Mouse (Mus musculus) kidney, postnatal 0 days (tissue): ENCODE data around the gene Cldn20. TPM values are rescaled to one million over a fixed set of nuclear protein-coding genes. Genes with fewer than 3 reads are reported as not detected.

Experiments
- ATAC-seq: fragments of 200-750 bp; cut with Nextera tagmentation; replicated peaks from 2 replicates; pipeline ENCODE4 v1.8.0; 2017; ENCODE audit warnings: low read depth, moderate number of reproducible peaks, moderate TSS enrichment, moderate library complexity; ENCODE audit not compliant: low FRiP score
- DNase-seq: peaks from one replicate; pipeline ENCODE4 v3.0.0-alpha.2; 2016; ENCODE audit warnings: low spot score
- H3K27ac ChIP-seq: fragments of 300-500 bp; sonication (generic); 2 replicates; pipeline ENCODE4 v1.5.1; 2014; ENCODE audit warnings: mild to moderate bottlenecking
- H3K27me3 ChIP-seq: fragments of 300-500 bp; sonication (generic); 2 replicates; pipeline ENCODE4 v1.6.1; 2014; ENCODE audit warnings: low read length, mixed read lengths; ENCODE audit not compliant: insufficient read depth
- H3K36me3 ChIP-seq: fragments of 300-500 bp; sonication (generic); 2 replicates; pipeline ENCODE4 v1.6.1; 2014; ENCODE audit warnings: low read length, mixed read lengths; ENCODE audit not compliant: insufficient read depth
- H3K4me1 ChIP-seq: fragments of 300-500 bp; sonication (generic); replicated peaks from 2 replicates; pipeline ENCODE4 v1.6.1; 2014; ENCODE audit warnings: antibody characterized with exemption, low read length, mixed read lengths; ENCODE audit not compliant: insufficient read depth
- H3K4me2 ChIP-seq: fragments of 300-500 bp; sonication (generic); 2 replicates; pipeline ENCODE4 v1.6.1; 2014; ENCODE audit warnings: mild to moderate bottlenecking, low read length, moderate library complexity, mixed read lengths
- H3K4me3 ChIP-seq: fragments of 300-500 bp; sonication (generic); replicated peaks from 2 replicates; pipeline ENCODE4 v1.5.1; 2014; ENCODE audit warnings: low read depth, low read length
- H3K9ac ChIP-seq: fragments of 300-500 bp; sonication (generic); 2 replicates; pipeline ENCODE4 v1.6.1; 2014; ENCODE audit warnings: low read depth, low read length
- H3K9me3 ChIP-seq: fragments of 300-500 bp; sonication (generic); replicated peaks from 2 replicates; pipeline ENCODE4 v1.6.1; 2016; ENCODE audit warnings: low read length, inconsistent platforms, mixed read lengths
- CTCF ChIP-seq: IDR thresholded peaks from 2 replicates; pipeline ENCODE4 v1.5.1; 2016; ENCODE audit warnings: antibody characterized with exemption, low read depth, mild to moderate bottlenecking, moderate library complexity
- WGBS: fragments of 180-500 bp; shearing (Covaris S2); extraction: QIAGEN DNeasy Blood & Tissue Kit; methylation state at CpG from one replicate; pipeline ENCODE4 v1.1.7; 2014; 5-methylcytosine and 5-hydroxymethylcytosine counted together
- polyA plus RNA-seq: library from polyadenylated mRNA; unstranded; fragments of >200 nt; fragmentation: Nextera tagmentation; extraction: Ambion mirVana; gene quantifications from 2 replicates; pipeline ENCODE4 v1.2.1, GENCODE M21; 2015

Gene Cldn20
- polyA plus RNA-seq, 1 experiment from 2014 or later: 0.25 TPM

GRCm38 (mm10) chr17:3500076-3500475 lies 32.3 kb upstream of the Cldn20 start:
- DNase-seq: no peak
- H3K36me3 ChIP-seq: no peaks in the 10 kb centered on the region
- no peak for ATAC-seq
- no peak overlapping the region for H3K4me2 ChIP-seq
- H3K27me3 ChIP-seq: no peaks in the 10 kb centered on the region
- WGBS: 94% methylated on average over 6 of the region's 6 CpGs
- H3K9me3 ChIP-seq: no peaks in the 10 kb centered on the region
- no peak overlapping the region for H3K4me3 ChIP-seq
- H3K9ac ChIP-seq: no peak overlapping the region
- H3K27ac ChIP-seq: no peak overlapping the region
- H3K4me1 ChIP-seq: no peaks in the 10 kb centered on the region
- TF ChIP-seq CTCF: no peak

GRCm38 (mm10) chr17:3500936-3501335 lies 31.4 kb upstream of the Cldn20 start:
- no peaks in the 10 kb centered on the region for H3K4me1 ChIP-seq
- WGBS: 80% methylated on average over 4 of the region's 4 CpGs
- no peak overlapping the region for H3K4me3 ChIP-seq
- H3K27ac ChIP-seq: no peak overlapping the region
- H3K27me3 ChIP-seq: no peaks in the 10 kb centered on the region
- DNase-seq (no peak), ATAC-seq (no peak)
- H3K9ac ChIP-seq: no peak overlapping the region
- no peak overlapping the region for H3K4me2 ChIP-seq
- no peaks in the 10 kb centered on the region for H3K9me3 ChIP-seq
- peak; percentile 51 for TF ChIP-seq CTCF
- no peaks in the 10 kb centered on the region for H3K36me3 ChIP-seq

- no peak overlapping the region for H3K9ac ChIP-seq
- H3K4me3 ChIP-seq: no peak overlapping the region
- H3K4me1 ChIP-seq: no peaks in the 10 kb centered on the region
- H3K4me2 ChIP-seq: no peak overlapping the region
- no peaks in the 10 kb centered on the region for H3K9me3 ChIP-seq
- 92% methylated on average over 1 of the region's 1 CpGs for WGBS
- DNase-seq (no peak), ATAC-seq (no peak)
- no peaks in the 10 kb centered on the region for H3K27me3 ChIP-seq
- no peaks in the 10 kb centered on the region for H3K36me3 ChIP-seq
- TF ChIP-seq CTCF: no peak
- no peak overlapping the region for H3K27ac ChIP-seq
These were observed 26.6 kb upstream of the Cldn20 start for GRCm38 (mm10) chr17:3505711-3506110.

- H3K36me3 ChIP-seq: no peaks in the 10 kb centered on the region
- TF ChIP-seq CTCF: no peak
- H3K27me3 ChIP-seq: no peaks in the 10 kb centered on the region
- DNase-seq (no peak), ATAC-seq (no peak)
- H3K4me1 ChIP-seq: no peaks in the 10 kb centered on the region
- H3K4me3 ChIP-seq: no peak overlapping the region
- no peaks in the 10 kb centered on the region for H3K9me3 ChIP-seq
- 83% methylated on average over 8 of the region's 8 CpGs for WGBS
- H3K9ac ChIP-seq: no peak overlapping the region
- H3K4me2 ChIP-seq: no peak overlapping the region
- no peak overlapping the region for H3K27ac ChIP-seq
These were observed 25.8 kb upstream of the Cldn20 start for GRCm38 (mm10) chr17:3506508-3506907.

GRCm38 (mm10) chr17:3509841-3510240 lies 22.5 kb upstream of the Cldn20 start:
- 22% methylated on average over 1 of the region's 1 CpGs for WGBS
- peak; percentile 92 for TF ChIP-seq CTCF
- H3K4me3 ChIP-seq: no peak overlapping the region
- no peak overlapping the region for H3K9ac ChIP-seq
- no peaks in the 10 kb centered on the region for H3K4me1 ChIP-seq
- ATAC-seq (peak; percentile 63; the same call in 1 of the 2 replicates), DNase-seq (peak; percentile 77)
- H3K4me2 ChIP-seq: no peak overlapping the region
- no peak overlapping the region for H3K27ac ChIP-seq
- H3K36me3 ChIP-seq: no peaks in the 10 kb centered on the region
- H3K9me3 ChIP-seq: no peaks in the 10 kb centered on the region
- H3K27me3 ChIP-seq: no peaks in the 10 kb centered on the region

GRCm38 (mm10) chr17:3514316-3514715 lies 18.0 kb upstream of the Cldn20 start:
- DNase-seq (no peak), ATAC-seq (no peak)
- no peak for TF ChIP-seq CTCF
- no peaks in the 10 kb centered on the region for H3K9me3 ChIP-seq
- H3K27ac ChIP-seq: no peak overlapping the region
- H3K9ac ChIP-seq: no peak overlapping the region
- H3K36me3 ChIP-seq: 0 out of 2 replicates have a peak, but pooled peaks cover 9% of the 10 kb centered on the region
- no peaks in the 10 kb centered on the region for H3K27me3 ChIP-seq
- no peaks in the 10 kb centered on the region for H3K4me1 ChIP-seq
- no peak overlapping the region for H3K4me2 ChIP-seq
- H3K4me3 ChIP-seq: no peak overlapping the region
- WGBS: 85% methylated on average over 5 of the region's 5 CpGs

- Histone ChIP-seq H3K4me3 (no peak overlapping the region), H3K27me3 (no peaks in the 10 kb centered on the region), H3K4me1 (no peaks in the 10 kb centered on the region), H3K9ac (no peak overlapping the region), H3K4me2 (no peak overlapping the region), H3K36me3 (0 out of 2 replicates have a peak, but pooled peaks cover 9% of the 10 kb centered on the region), H3K27ac (no peak overlapping the region), H3K9me3 (no peaks in the 10 kb centered on the region)
- ATAC-seq: no peak
- WGBS: 94% methylated on average over 8 of the region's 8 CpGs
- no peak for TF ChIP-seq CTCF
- no peak for DNase-seq
These were observed 16.5 kb upstream of the Cldn20 start for GRCm38 (mm10) chr17:3515851-3516250.
